Mouse (Mus musculus) neural tube, embryonic 15.5 days (tissue): ENCODE results near the gene Mdm2. TPM values are rescaled to one million over a fixed set of nuclear protein-coding genes. Genes with fewer than 3 reads are reported as not detected.

Source experiments
- ATAC-seq: fragments of 200-750 bp; cut with Nextera tagmentation; 2 replicates; pipeline ENCODE4 v1.8.0; 2017; ENCODE audit warnings: mild to moderate bottlenecking, moderate TSS enrichment, moderate library complexity; ENCODE audit not compliant: low FRiP score
- H3K27ac ChIP-seq: fragments of 300-500 bp; sonication (generic); replicated peaks from 2 replicates; pipeline ENCODE4 v1.5.1; 2015; ENCODE audit warnings: mild to moderate bottlenecking, inconsistent platforms
- H3K27me3 ChIP-seq: fragments of 300-500 bp; sonication (generic); replicated peaks from 2 replicates; pipeline ENCODE4 v1.6.1; 2015; ENCODE audit warnings: inconsistent platforms
- H3K36me3 ChIP-seq: fragments of 300-500 bp; sonication (generic); 2 replicates; pipeline ENCODE4 v1.6.1; 2015; ENCODE audit warnings: inconsistent platforms
- H3K4me1 ChIP-seq: fragments of 300-500 bp; sonication (generic); 2 replicates; pipeline ENCODE4 v1.6.1; 2015; ENCODE audit warnings: inconsistent platforms
- H3K4me2 ChIP-seq: fragments of 300-500 bp; sonication (generic); 2 replicates; pipeline ENCODE4 v1.6.1; 2015; ENCODE audit warnings: inconsistent platforms, mild to moderate bottlenecking, moderate library complexity
- H3K4me3 ChIP-seq: fragments of 300-500 bp; sonication (generic); replicated peaks from 2 replicates; pipeline ENCODE4 v1.5.1; 2015; ENCODE audit warnings: mild to moderate bottlenecking, inconsistent platforms
- H3K9ac ChIP-seq: fragments of 300-500 bp; sonication (generic); replicated peaks from 2 replicates; pipeline ENCODE4 v1.6.1; 2015; ENCODE audit warnings: mild to moderate bottlenecking, inconsistent platforms
- H3K9me3 ChIP-seq: fragments of 300-500 bp; sonication (generic); replicated peaks from 2 replicates; pipeline ENCODE4 v1.6.1; 2016; ENCODE audit warnings: inconsistent platforms
- WGBS: fragments of 180-500 bp; shearing (Covaris S2); methylation state at CpG from one replicate; pipeline ENCODE4 v1.1.7; 2015; ENCODE audit warnings: mixed read lengths; 5-methylcytosine and 5-hydroxymethylcytosine counted together
- polyA plus RNA-seq: library from polyadenylated mRNA; unstranded; fragments of >200 nt; fragmentation: Nextera tagmentation; extraction: Ambion mirVana; gene quantifications from 2 replicates; pipeline ENCODE4 v1.2.1, GENCODE M21; 2015

Mdm2 gene
- polyA plus RNA-seq, 1 experiment from 2014 or later: 46.0 TPM

DNA sequence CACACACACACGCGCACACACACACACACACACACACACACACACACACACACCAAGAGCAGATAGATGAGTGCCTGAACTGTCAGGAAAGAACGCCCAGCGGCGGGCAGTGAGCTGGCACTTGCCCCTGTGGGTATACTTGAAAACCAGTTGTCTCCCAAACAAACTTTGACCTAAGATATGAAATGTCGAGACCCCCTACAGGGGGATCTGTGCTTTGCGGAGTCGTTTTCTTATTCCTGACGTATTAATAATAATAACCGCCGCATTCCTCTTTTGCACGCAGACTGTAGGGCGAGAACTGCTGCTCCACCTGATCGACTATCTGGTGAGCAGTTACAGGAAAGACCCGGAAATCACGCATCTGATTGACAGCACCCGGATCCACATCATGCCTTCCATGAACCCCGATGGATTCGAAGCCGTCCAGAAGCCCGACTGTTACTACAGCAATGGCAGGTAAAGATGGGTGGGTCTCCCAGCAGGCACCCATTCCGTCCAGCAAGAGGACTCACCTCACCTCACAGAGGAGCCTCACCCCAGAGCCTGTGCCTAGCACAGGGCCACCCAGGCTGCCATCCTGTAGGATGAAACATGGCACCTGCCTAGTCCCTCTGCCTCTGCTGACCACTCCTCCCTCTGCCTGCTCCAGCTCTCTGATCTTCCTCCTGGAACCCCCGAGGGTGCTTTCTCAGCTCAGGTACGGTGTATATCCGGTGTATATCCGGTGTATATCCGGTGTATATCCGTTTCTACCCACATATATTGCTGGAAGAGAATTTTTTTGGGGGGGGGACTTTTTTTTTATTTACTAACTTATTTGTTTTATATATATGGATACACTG, 42.7 kb downstream of the Mdm2 start:
- Histone ChIP-seq H3K4me3 (no peak overlapping the region), H3K27ac (no peak overlapping the region), H3K27me3 (no peaks in the 10 kb centered on the region), H3K36me3 (no peaks in the 10 kb centered on the region), H3K4me1 (peaks cover 4% of the 10 kb centered on the region; the same call in 1 of the 2 replicates), H3K9me3 (no peaks in the 10 kb centered on the region), H3K4me2 (no peak overlapping the region), H3K9ac (no peak overlapping the region)
- no peak for ATAC-seq
- WGBS: 96% methylated on average over 28 of the region's 28 CpGs

DNA sequence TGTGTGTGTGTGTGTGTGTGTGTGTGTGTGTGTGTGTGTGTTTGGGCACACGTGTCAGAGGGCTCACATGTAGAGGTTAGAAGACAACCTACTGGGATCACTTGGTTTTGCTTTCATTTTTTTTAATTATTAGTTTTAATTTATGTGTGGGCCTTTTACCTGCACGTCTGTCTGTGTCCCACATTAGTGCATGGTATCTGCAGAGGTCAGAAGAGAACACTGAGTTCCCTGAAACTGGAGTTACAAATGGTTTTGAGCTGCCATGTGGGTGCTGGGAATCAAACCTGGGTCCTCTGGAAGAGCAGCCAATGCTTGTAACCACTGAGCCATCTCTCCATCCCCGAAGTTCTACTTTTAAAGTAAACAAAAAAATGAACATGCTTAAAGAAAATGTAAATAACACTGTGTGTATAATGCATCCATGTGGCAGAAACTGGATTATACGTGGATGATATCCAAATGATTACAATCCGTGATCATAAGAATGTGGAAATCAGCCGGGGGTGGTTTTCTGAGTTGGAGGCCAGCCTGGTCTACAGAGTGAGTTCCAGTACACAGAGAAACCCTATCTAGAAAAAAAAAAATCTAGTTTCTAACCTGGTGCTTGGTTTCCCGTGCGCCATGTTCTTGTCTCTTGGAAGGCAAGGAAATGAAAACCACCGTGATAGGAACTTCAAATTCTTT, 43.5 kb downstream of the Mdm2 start:
- WGBS: 93% methylated on average over 9 of the region's 9 CpGs
- no peaks in the 10 kb centered on the region for H3K36me3 ChIP-seq
- no peaks in the 10 kb centered on the region for H3K27me3 ChIP-seq
- H3K4me3 ChIP-seq: no peak overlapping the region
- H3K9ac ChIP-seq: no peak overlapping the region
- H3K4me2 ChIP-seq: no peak overlapping the region
- no peaks in the 10 kb centered on the region for H3K9me3 ChIP-seq
- no peak overlapping the region for H3K27ac ChIP-seq
- peaks cover 4% of the 10 kb centered on the region; the same call in 1 of the 2 replicates for H3K4me1 ChIP-seq
- ATAC-seq: no peak

DNA sequence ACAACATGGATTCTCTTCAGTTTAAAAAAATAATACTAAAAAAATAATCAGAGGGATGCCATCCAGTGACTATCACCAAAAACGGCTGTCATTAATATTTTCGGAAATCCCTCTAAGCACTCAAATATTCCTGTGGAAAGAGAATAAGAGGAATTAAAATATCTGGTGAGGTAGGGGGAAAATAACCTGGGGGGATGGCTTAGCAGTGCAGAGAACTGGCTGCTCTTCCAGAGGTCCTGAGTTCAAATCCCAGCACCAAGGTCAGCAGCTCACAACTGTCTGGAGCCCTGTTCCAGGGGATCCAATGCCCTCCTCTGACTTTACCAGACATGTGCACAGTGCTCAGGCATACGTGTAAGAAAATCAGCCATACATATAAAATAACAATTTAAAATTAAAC, 44.2 kb downstream of the Mdm2 start:
- H3K4me2 ChIP-seq: no peak overlapping the region
- H3K9ac ChIP-seq: no peak overlapping the region
- no peaks in the 10 kb centered on the region for H3K9me3 ChIP-seq
- no peak overlapping the region for H3K4me3 ChIP-seq
- H3K4me1 ChIP-seq: peaks cover 4% of the 10 kb centered on the region; the same call in 1 of the 2 replicates
- ATAC-seq: no peak
- H3K36me3 ChIP-seq: no peaks in the 10 kb centered on the region
- H3K27ac ChIP-seq: no peak overlapping the region
- 86% methylated on average over 3 of the region's 3 CpGs for WGBS
- H3K27me3 ChIP-seq: no peaks in the 10 kb centered on the region

DNA sequence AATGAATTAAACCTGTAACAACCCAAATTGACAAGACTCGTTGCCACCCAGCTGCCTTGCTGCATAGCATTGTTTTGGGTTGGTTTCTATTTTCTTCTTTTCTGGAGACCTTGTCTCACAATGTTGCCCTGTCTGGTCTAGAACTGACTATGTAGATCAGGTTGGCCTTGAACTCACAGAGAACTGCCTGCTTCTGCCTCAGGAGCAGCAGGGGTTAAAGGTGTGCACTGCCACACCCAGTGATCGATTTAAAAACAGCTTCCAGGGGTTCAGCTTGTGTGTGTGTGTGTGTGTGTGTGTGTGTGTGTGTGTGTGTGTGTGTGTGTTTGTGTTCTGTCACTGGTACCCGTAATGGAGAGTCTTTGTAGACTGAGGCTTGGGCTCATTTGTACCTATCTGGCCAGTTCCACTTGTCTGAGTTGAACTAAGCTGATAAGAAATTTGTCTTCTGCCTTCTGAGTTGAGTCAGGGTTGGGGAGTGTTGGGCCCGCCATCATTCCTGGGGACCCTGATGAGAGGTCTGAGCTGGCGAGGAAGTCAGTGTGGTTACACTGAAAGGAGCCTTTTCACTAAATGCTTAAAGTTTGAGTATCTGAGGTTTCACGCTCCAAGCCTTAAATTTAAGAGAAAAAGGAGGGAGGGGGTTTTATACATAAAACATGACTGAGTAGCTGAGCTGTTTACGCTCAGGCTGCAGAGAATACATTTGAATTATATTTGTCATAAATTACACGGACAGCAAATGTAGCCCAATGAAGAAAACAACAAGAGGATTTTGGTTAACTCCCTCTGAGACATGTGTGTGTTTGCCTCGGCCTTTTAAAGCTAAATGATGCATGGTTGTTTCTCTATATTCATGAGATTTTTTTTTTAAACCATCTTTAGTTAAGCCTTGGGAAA, 44.9 kb downstream of the Mdm2 start:
- Histone ChIP-seq H3K4me1 (peaks cover 4% of the 10 kb centered on the region; the same call in 1 of the 2 replicates), H3K9me3 (no peaks in the 10 kb centered on the region), H3K4me3 (no peak overlapping the region), H3K27ac (no peak overlapping the region), H3K4me2 (no peak overlapping the region), H3K36me3 (no peaks in the 10 kb centered on the region), H3K9ac (no peak overlapping the region), H3K27me3 (no peaks in the 10 kb centered on the region)
- WGBS: 51% methylated on average over 9 of the region's 9 CpGs
- no peak for ATAC-seq

DNA sequence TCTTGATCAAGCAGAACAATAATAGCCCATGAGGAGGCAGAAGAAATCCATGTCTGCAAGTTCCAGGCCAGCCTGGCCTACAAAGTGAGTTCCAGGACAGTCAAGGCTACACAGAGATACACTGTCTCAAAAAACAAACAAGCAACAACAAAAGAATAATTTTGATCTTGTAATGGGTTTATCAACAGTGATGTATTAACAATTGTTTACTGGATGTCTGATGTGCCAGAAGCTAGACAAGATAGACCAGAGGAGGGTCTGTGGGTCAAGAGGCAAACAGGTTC, 45.7 kb downstream of the Mdm2 start:
- peaks cover 4% of the 10 kb centered on the region; the same call in 1 of the 2 replicates for H3K4me1 ChIP-seq
- H3K36me3 ChIP-seq: no peaks in the 10 kb centered on the region
- H3K9me3 ChIP-seq: no peaks in the 10 kb centered on the region
- no peak overlapping the region for H3K4me3 ChIP-seq
- H3K27me3 ChIP-seq: no peaks in the 10 kb centered on the region
- no peak for ATAC-seq
- H3K27ac ChIP-seq: no peak overlapping the region
- H3K9ac ChIP-seq: no peak overlapping the region
- H3K4me2 ChIP-seq: no peak overlapping the region

DNA sequence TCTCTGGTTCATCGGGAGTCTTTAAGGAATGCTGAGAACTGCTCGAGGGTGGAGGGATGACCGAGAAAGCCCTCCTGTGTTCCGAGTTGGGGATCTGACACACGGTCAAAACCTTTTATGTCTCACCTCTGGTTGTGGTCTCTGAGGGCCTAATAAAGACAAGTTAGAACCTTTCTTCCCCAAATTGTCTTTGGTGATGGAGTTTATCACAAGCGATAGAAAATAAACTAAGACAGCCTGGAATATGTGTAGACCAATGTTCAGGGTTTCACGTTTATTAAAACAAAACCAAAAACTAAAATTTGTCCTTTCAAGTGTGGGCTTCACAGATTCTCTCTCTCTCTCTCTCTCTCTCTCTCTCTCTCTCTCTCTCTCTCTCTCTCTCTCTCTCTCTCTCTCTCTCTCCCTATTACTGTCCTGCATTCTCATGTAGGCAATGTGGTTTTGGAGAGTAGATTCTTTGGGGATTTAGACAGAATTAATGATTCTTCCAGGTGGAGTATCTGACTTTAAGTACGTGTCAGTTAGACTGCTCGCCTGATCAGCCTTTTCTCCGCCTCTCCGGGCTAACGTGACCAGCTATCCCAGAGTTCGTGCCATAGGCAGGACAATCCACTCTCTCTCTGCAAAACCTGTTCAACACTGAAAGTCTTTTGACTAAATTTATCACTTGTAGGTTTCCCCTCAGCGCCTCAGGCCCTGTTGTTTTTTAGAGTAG, 46.2 kb downstream of the Mdm2 start:
- Histone ChIP-seq H3K9me3 (no peaks in the 10 kb centered on the region), H3K4me1 (peaks cover 4% of the 10 kb centered on the region; the same call in 1 of the 2 replicates), H3K27ac (no peak overlapping the region), H3K9ac (no peak overlapping the region), H3K4me3 (no peak overlapping the region), H3K36me3 (no peaks in the 10 kb centered on the region), H3K27me3 (no peaks in the 10 kb centered on the region), H3K4me2 (peak overlapping the region; percentile 32)
- 55% methylated on average over 14 of the region's 14 CpGs for WGBS
- ATAC-seq: no peak

DNA sequence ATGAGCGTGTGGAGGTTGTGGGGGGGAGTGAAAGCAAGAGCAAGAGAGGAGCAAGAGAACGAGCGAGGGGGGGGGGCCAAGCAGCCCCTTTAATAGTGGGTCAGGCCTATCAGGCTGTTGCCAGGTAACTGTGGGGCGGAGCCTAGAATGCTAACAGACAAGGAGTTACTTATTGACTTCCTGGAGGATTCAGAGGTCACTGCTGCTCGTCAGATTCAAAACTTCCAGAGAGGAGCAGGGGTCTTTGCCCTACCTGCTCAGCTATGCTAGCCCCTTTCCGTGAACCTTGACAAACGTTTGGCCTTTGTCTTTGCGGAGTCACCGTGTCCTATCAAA, 46.7 kb downstream of the Mdm2 start:
- WGBS: 13% methylated on average over 9 of the region's 9 CpGs
- Histone ChIP-seq H3K36me3 (no peaks in the 10 kb centered on the region), H3K4me2 (peak overlapping the region; percentile 32), H3K4me3 (no peak overlapping the region), H3K9me3 (no peaks in the 10 kb centered on the region), H3K27ac (no peak overlapping the region), H3K9ac (no peak overlapping the region), H3K27me3 (no peaks in the 10 kb centered on the region), H3K4me1 (peaks cover 4% of the 10 kb centered on the region; the same call in 1 of the 2 replicates)
- ATAC-seq: no peak

DNA sequence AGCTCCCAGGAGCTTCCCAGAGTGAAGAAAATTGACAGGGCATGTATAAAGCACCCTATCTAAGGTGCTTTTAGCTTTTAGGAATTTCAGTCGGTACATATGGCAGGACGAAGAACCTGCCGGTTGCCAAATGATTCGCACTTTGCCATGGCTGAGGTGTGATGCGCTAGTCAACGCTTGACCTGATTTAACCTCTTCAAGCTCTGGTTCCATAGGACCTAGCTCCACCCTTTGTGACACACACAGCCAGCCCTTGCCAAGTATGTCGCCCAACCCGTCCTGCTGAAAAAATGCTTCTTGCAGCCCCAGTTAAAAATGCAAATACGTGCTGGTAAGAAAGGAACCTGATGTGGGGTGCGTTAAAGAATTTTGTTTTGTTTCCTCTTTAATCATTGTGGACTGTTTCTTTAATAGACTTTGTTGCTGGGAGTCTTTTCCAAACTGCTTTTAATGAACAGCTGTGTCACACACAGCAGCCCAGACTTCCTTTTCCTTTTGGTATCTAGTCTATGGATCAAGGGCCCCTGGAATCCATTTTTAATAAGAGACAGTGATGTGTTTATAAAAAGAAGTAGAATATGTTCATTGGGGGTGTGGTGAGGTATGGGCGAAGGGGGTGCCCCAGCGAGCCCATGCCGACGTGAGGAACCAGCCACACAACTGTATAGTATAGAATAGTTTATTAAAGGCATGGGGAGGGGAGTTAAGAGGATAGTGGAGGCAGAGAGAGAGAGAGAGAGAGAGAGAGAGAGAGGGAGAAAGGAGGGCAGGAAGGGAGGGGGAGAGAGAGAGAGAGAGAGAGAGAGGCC, 47.3 kb downstream of the Mdm2 start:
- Histone ChIP-seq H3K4me3 (no peak overlapping the region), H3K27me3 (no peaks in the 10 kb centered on the region), H3K9me3 (no peaks in the 10 kb centered on the region), H3K27ac (no peak overlapping the region), H3K4me2 (peak overlapping the region; percentile 32), H3K4me1 (peaks cover 4% of the 10 kb centered on the region; the same call in 1 of the 2 replicates), H3K36me3 (no peaks in the 10 kb centered on the region), H3K9ac (no peak overlapping the region)
- WGBS: 77% methylated on average over 14 of the region's 14 CpGs
- ATAC-seq: no peak

DNA sequence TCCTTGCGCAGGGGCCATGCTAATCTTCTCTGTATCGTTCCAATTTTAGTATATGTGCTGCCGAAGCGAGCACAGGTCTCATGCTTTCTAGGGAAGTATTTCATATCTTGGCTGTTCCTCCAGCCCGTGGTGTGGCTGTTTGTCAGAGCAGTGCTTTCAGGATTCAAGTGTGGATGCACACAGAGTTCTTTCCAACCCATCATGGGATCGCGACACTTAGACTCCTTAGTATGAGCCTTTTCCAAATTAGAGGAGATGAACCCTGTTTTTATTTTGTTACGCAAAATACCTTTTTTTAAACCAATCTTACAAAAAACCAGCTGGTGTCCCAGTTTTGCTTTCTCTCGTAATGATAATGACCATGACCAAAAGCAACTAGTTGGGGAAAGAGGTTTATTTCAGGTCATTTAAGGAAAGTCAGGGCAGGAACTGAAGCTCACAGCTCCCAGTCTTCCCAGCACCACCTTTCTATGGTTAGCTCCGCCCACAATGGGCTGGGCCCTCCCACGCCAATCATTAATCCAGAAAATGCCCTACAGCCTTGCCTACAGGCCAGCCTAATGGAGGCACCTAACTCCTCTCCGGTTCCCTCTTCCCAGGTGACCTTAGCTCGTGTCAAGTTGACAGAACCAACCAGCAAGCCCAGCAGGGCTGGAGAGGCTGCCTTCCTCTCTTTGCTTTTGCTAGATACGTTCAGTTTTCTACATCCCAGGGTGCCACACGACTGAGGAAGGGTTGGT, 48.1 kb downstream of the Mdm2 start:
- Histone ChIP-seq H3K4me2 (no peak overlapping the region), H3K4me3 (no peak overlapping the region), H3K27me3 (no peaks in the 10 kb centered on the region), H3K4me1 (peaks cover 4% of the 10 kb centered on the region; the same call in 1 of the 2 replicates), H3K9ac (no peak overlapping the region), H3K36me3 (no peaks in the 10 kb centered on the region), H3K9me3 (no peaks in the 10 kb centered on the region), H3K27ac (no peak overlapping the region)
- ATAC-seq: no peak
- 80% methylated on average over 15 of the region's 15 CpGs for WGBS

DNA sequence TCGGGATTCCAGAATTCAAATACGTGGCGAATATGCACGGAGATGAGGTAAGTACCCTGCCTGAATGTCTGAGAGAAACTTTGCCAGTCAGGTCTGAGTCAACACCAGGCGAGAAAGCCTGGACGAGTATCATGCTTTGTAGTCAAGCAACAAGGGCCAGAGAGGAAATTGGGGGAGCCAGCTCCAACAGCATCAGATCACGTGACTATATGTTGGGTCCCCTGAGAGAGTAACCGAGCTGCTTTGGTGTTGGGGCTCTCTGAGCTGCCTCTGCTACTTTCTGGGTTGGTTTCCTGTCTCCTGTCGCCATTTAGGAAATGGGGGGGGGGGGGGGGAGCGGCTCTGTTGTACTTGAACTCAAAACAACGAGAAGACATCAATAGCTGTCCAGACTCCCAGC, 50.7 kb downstream of the Mdm2 start:
- no peak for ATAC-seq
- H3K36me3 ChIP-seq: no peaks in the 10 kb centered on the region
- no peak overlapping the region for H3K4me3 ChIP-seq
- 58% methylated on average over 11 of the region's 11 CpGs for WGBS
- H3K27me3 ChIP-seq: no peaks in the 10 kb centered on the region
- no peaks in the 10 kb centered on the region for H3K9me3 ChIP-seq
- peaks cover 4% of the 10 kb centered on the region; the same call in 1 of the 2 replicates for H3K4me1 ChIP-seq
- H3K4me2 ChIP-seq: no peak overlapping the region
- no peak overlapping the region for H3K9ac ChIP-seq
- no peak overlapping the region for H3K27ac ChIP-seq
